Mouse (Mus musculus) neural tube, embryonic 11.5 days (tissue): ENCODE data around the gene Scn11a. TPM values are rescaled to one million over a fixed set of nuclear protein-coding genes. Genes with fewer than 3 reads are reported as not detected.
A peak's percentile ranks its signal among the peaks of the same experiment; 100 is the strongest.

Source experiments
- ATAC-seq: fragments of 200-750 bp; cut with Nextera tagmentation; 2 replicates; pipeline ENCODE4 v1.8.0; 2017; ENCODE audit warnings: moderate number of reproducible peaks, mild to moderate bottlenecking, moderate TSS enrichment, moderate library complexity; ENCODE audit not compliant: insufficient read depth, low FRiP score, low TSS enrichment
- DNase-seq: peaks from one replicate; pipeline ENCODE4 v3.0.0-alpha.2; 2015; ENCODE audit warnings: low spot score
- H3K27ac ChIP-seq: fragments of 300-500 bp; sonication (generic); 2 replicates; pipeline ENCODE4 v1.5.1; 2014; ENCODE audit warnings: low read depth, mild to moderate bottlenecking, low read length
- H3K27me3 ChIP-seq: fragments of 300-500 bp; sonication (generic); 2 replicates; pipeline ENCODE4 v1.6.1; 2014; ENCODE audit warnings: mild to moderate bottlenecking, low read length, mixed read lengths; ENCODE audit not compliant: control insufficient read depth, insufficient read depth
- H3K36me3 ChIP-seq: fragments of 300-500 bp; sonication (generic); 2 replicates; pipeline ENCODE4 v1.6.1; 2014; ENCODE audit warnings: mild to moderate bottlenecking, low read length, moderate library complexity, mixed read lengths; ENCODE audit not compliant: control insufficient read depth, insufficient read depth
- H3K4me1 ChIP-seq: fragments of 300-500 bp; sonication (generic); 2 replicates; pipeline ENCODE4 v1.6.1; 2014; ENCODE audit warnings: low read length, mixed read lengths; ENCODE audit not compliant: control insufficient read depth, insufficient read depth
- H3K4me2 ChIP-seq: fragments of 300-500 bp; sonication (generic); 2 replicates; pipeline ENCODE4 v1.6.1; 2014; ENCODE audit warnings: low read depth, mild to moderate bottlenecking, moderate library complexity
- H3K4me3 ChIP-seq: fragments of 300-500 bp; sonication (generic); 2 replicates; pipeline ENCODE4 v1.5.1; 2014; ENCODE audit warnings: low read depth, low read length
- H3K9ac ChIP-seq: fragments of 300-500 bp; sonication (generic); 2 replicates; pipeline ENCODE4 v1.6.1; 2014; ENCODE audit warnings: mild to moderate bottlenecking, low read length
- H3K9me3 ChIP-seq: fragments of 300-500 bp; sonication (generic); 2 replicates; pipeline ENCODE4 v1.6.1; 2016; ENCODE audit warnings: low read length; ENCODE audit not compliant: control insufficient read depth
- WGBS: fragments of 180-500 bp; shearing (Covaris S2); extraction: QIAGEN DNeasy Blood & Tissue Kit; methylation state at CpG from one replicate; pipeline ENCODE4 v1.1.7; 2014; 5-methylcytosine and 5-hydroxymethylcytosine counted together
- polyA plus RNA-seq: library from polyadenylated mRNA; unstranded; fragments of >200 nt; fragmentation: Nextera tagmentation; extraction: Ambion mirVana; gene quantifications from 2 replicates; pipeline ENCODE4 v1.2.1, GENCODE M21; 2014

Gene Scn11a
- polyA plus RNA-seq, 1 experiment from 2014 or later: not detected

GRCm38 (mm10) chr9:119843549-119843948 is 18.3 kb upstream of the Scn11a start:
- ATAC-seq (no peak), DNase-seq (no peak)
- H3K4me1 ChIP-seq: peaks cover 5% of the 10 kb centered on the region; the same call in 1 of the 2 replicates
- 84% methylated on average over 4 of the region's 4 CpGs for WGBS
- H3K27ac ChIP-seq: no peak overlapping the region
- no peaks in the 10 kb centered on the region for H3K9me3 ChIP-seq
- H3K27me3 ChIP-seq: no peaks in the 10 kb centered on the region
- H3K4me2 ChIP-seq: no peak overlapping the region
- no peaks in the 10 kb centered on the region for H3K36me3 ChIP-seq
- no peak overlapping the region for H3K4me3 ChIP-seq
- no peak overlapping the region for H3K9ac ChIP-seq

GRCm38 (mm10) chr9:119842541-119843169 is 17.4 kb upstream of the Scn11a start:
- Histone ChIP-seq H3K27ac (no peak overlapping the region), H3K4me1 (peaks cover 5% of the 10 kb centered on the region; the same call in 1 of the 2 replicates), H3K9me3 (no peaks in the 10 kb centered on the region), H3K27me3 (no peaks in the 10 kb centered on the region), H3K4me3 (no peak overlapping the region), H3K4me2 (no peak overlapping the region), H3K36me3 (no peaks in the 10 kb centered on the region), H3K9ac (no peak overlapping the region)
- no peak for ATAC-seq
- 22% methylated on average over 4 of the region's 4 CpGs for WGBS
- no peak for DNase-seq

GRCm38 (mm10) chr9:119842091-119842490 is 16.8 kb upstream of the Scn11a start:
- ATAC-seq: no peak
- no peak overlapping the region for H3K27ac ChIP-seq
- no peaks in the 10 kb centered on the region for H3K27me3 ChIP-seq
- no peak overlapping the region for H3K4me3 ChIP-seq
- no peak overlapping the region for H3K4me2 ChIP-seq
- no peaks in the 10 kb centered on the region for H3K36me3 ChIP-seq
- no peaks in the 10 kb centered on the region for H3K9me3 ChIP-seq
- DNase-seq: no peak
- H3K9ac ChIP-seq: no peak overlapping the region
- WGBS: 22% methylated on average over 6 of the region's 6 CpGs
- peaks cover 5% of the 10 kb centered on the region; the same call in 1 of the 2 replicates for H3K4me1 ChIP-seq

- 86% methylated on average over 6 of the region's 6 CpGs for WGBS
- H3K4me1 ChIP-seq: peaks cover 5% of the 10 kb centered on the region; the same call in 1 of the 2 replicates
- H3K36me3 ChIP-seq: no peaks in the 10 kb centered on the region
- no peak overlapping the region for H3K4me3 ChIP-seq
- H3K9me3 ChIP-seq: no peaks in the 10 kb centered on the region
- H3K27me3 ChIP-seq: no peaks in the 10 kb centered on the region
- H3K9ac ChIP-seq: no peak overlapping the region
- H3K4me2 ChIP-seq: no peak overlapping the region
- no peak for DNase-seq
- no peak for ATAC-seq
- H3K27ac ChIP-seq: no peak overlapping the region
Observed at GRCm38 (mm10) chr9:119841159-119841558, 15.9 kb upstream of the Scn11a start.

GRCm38 (mm10) chr9:119835581-119836125 is 10.4 kb upstream of the Scn11a start:
- Histone ChIP-seq H3K4me3 (no peak overlapping the region), H3K9ac (0 out of 2 replicates have a peak overlapping the region, but pooled peaks have one; percentile 15), H3K4me2 (no peak overlapping the region), H3K27me3 (no peaks in the 10 kb centered on the region), H3K27ac (no peak overlapping the region), H3K9me3 (no peaks in the 10 kb centered on the region), H3K36me3 (no peaks in the 10 kb centered on the region), H3K4me1 (no peaks in the 10 kb centered on the region)
- WGBS: 51% methylated on average over 9 of the region's 9 CpGs
- no peak for DNase-seq
- ATAC-seq: no peak

GRCm38 (mm10) chr9:119831001-119831400 is 5.7 kb upstream of the Scn11a start:
- H3K27me3 ChIP-seq: no peaks in the 10 kb centered on the region
- H3K9ac ChIP-seq: no peak overlapping the region
- H3K36me3 ChIP-seq: no peaks in the 10 kb centered on the region
- ATAC-seq (no peak), DNase-seq (no peak)
- H3K4me2 ChIP-seq: no peak overlapping the region
- H3K4me3 ChIP-seq: no peak overlapping the region
- H3K9me3 ChIP-seq: no peaks in the 10 kb centered on the region
- H3K27ac ChIP-seq: no peak overlapping the region
- no peaks in the 10 kb centered on the region for H3K4me1 ChIP-seq
- WGBS: 83% methylated on average over 2 of the region's 2 CpGs

- DNase-seq (no peak), ATAC-seq (no peak)
- Histone ChIP-seq H3K27me3 (no peaks in the 10 kb centered on the region), H3K4me1 (no peaks in the 10 kb centered on the region), H3K27ac (no peak overlapping the region), H3K9ac (no peak overlapping the region), H3K4me2 (no peak overlapping the region), H3K4me3 (no peak overlapping the region), H3K9me3 (no peaks in the 10 kb centered on the region), H3K36me3 (no peaks in the 10 kb centered on the region)
- 74% methylated on average over 9 of the region's 9 CpGs for WGBS
Observed at GRCm38 (mm10) chr9:119823722-119824121, 1.5 kb downstream of the Scn11a start.

GRCm38 (mm10) chr9:119813631-119814030 is 11.6 kb downstream of the Scn11a start:
- DNase-seq (no peak), ATAC-seq (no peak)
- H3K9me3 ChIP-seq: peaks cover 3% of the 10 kb centered on the region; the same call in 1 of the 2 replicates
- no peaks in the 10 kb centered on the region for H3K4me1 ChIP-seq
- H3K9ac ChIP-seq: no peak overlapping the region
- no peak overlapping the region for H3K4me2 ChIP-seq
- H3K27ac ChIP-seq: no peak overlapping the region
- 94% methylated on average over 5 of the region's 5 CpGs for WGBS
- no peak overlapping the region for H3K4me3 ChIP-seq
- H3K36me3 ChIP-seq: no peaks in the 10 kb centered on the region
- no peaks in the 10 kb centered on the region for H3K27me3 ChIP-seq

GRCm38 (mm10) chr9:119806491-119806890 is 18.8 kb downstream of the Scn11a start:
- 72% methylated on average over 2 of the region's 2 CpGs for WGBS
- no peak for ATAC-seq
- Histone ChIP-seq H3K4me1 (peaks cover 4% of the 10 kb centered on the region; the same call in 1 of the 2 replicates), H3K9ac (no peak overlapping the region), H3K4me2 (no peak overlapping the region), H3K27me3 (no peaks in the 10 kb centered on the region), H3K4me3 (no peak overlapping the region), H3K9me3 (no peaks in the 10 kb centered on the region), H3K36me3 (no peaks in the 10 kb centered on the region), H3K27ac (no peak overlapping the region)
- no peak for DNase-seq
